Mouse (Mus musculus) gastrocnemius, postnatal 36 days (tissue): ENCODE data around the gene Acsbg1. TPM values are rescaled to one million over a fixed set of nuclear protein-coding genes. Genes with fewer than 3 reads are reported as not detected.
A peak's percentile ranks its signal among the peaks of the same experiment; 100 is the strongest.
"Not testable (repeated sequence)": the region's sequence is repeated elsewhere in the genome, so short reads cannot be mapped to it uniquely, and the experiment has no call there.

ENCODE experiments used
- DNase-seq, 2 experiments: peaks; one replicate each; pipeline ENCODE4 v3.0.0; 2022
- intact Hi-C: fragments of 180-260 bp; cut with DNase I; formaldehyde crosslinking; loops from one replicate; pipeline ENCODE4 v1.15.1; 2025
- total RNA-seq, 2 experiments: library from RNA; stranded (reverse); gene quantifications; 2 replicates each; pipeline ENCODE4 v1.2.3; 2021

Acsbg1 gene
- total RNA-seq, 2 experiments from 2014 or later, result 0.17 to 0.61 TPM

DNA sequence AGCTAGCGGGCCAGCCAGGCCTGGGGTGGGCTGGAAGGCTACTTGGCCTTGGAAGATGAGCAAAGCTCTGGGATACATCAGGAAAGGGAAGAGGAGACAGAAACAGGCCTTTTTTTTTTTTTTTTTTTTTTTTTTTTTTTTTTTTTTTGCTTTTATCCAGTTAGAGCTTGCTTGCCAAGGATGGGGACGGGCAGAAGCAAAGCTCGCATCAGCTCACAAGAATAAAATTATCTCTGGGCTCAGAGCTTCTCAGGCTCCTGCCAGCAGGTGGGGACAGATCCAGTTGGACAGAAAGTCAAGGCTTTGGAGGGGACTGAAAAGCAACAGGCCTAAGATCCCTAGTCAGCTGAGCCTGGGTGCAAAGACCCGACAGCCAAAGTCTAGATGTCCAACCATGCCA is 32.9 kb downstream of the Acsbg1 start:
- intact Hi-C loops, result no loop called here

DNA sequence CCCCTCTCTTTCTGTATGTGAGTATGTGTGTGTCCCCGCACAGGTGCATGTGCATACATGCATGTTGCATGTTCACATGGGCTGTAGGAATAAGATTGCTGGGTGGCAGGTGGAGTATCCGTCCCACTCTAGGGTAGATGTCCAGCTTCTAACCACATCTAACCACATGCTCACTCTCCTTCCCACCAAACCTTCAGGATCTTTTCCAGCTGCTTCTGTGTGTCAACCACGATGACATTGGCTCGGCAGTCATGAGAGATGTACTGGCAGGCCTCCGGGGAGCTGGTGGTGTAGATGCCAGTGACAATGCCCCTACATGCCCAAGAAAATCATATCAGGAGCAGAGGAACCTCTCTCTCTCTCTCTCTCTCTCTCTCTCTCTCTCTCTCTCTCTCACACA is 34.4 kb downstream of the Acsbg1 start:
- intact Hi-C loops, result no loop called here
- DNase-seq, result no peak

More for the DNA sequence above, 32.9 kb downstream of the Acsbg1 start:
- DNase-seq, result no peak

DNA sequence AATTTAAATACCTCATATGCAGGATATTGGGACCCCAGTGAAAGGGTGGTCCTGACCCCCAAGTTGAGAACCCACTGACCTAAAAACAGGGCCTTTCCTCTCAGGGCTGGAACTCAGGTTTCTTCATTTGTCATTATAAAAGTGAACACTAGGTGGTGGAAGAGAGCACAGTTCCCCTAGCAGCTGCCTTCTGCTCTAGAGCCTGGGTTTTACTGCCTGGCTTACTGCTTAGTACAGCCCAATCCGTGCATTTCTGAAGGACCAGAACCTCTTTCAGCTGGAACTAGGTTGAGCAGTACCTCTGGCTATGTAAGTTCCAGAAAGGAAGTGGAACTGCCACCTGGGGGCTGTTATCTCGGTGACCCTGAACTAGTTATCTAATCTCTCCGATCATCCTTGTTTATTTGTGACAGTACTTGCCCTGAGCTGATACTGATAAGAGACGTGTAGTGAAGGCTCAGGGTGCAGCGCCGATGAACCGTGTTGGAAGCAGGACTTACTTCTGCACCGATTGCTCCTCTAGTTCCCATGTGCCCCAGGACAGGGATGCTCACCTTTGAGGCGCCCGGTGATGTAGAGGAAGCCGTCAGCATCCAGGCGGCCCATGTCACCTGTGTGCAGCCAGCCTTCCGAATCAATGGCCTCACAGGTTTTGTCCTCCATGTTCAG is 47.4 kb downstream of the Acsbg1 start:
- intact Hi-C loops, result loop anchor here (2.0 kb wide), 1 partner anchor 62 kb away; no protein-coding TSS in a partner anchor
- no peak for DNase-seq

DNA sequence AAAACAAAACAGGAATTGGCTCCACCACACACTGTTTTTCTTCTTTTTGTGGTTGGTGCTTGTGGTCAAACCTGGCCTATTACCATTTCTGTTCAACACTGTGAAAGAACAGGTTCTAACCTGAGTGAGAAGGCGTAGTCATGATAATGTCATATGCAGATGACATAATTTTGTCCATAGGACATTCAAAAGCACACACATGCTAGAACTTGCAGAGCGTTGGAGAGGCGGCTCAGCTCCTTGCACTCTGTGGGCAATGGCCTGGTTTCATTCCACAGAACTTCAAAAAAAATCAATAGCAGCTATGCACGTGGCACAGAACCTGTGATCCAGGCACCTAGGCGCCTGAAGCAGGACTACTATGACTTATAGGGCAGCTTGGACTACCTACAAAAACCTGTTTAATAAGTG is 48.9 kb downstream of the Acsbg1 start:
- DNase-seq, result no peak
- intact Hi-C loops, result no loop called here

DNA sequence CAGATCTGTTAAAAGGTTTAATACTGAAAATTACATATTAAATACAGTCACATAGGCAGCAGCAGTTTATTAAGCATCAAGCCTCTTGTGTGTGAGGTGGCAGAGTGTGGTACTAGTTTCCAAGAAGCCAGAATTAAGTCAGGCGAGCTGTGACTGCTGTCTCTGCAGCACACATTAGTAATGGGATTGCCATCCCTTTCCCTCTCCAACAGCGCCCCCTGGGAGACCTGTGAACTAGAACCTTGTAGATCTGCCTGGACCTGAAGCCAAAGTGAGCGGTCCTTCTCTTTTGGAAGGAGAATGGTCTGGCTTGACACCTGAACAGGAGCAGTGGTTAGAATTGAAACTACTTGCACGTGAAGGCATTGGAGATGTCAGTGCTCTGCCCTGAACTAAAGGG is 56.8 kb downstream of the Acsbg1 start:
- intact Hi-C loops, result loop anchor here (2.0 to 10.0 kb wide), 2 partner anchors 52 to 170 kb away; no protein-coding TSS in a partner anchor

DNA sequence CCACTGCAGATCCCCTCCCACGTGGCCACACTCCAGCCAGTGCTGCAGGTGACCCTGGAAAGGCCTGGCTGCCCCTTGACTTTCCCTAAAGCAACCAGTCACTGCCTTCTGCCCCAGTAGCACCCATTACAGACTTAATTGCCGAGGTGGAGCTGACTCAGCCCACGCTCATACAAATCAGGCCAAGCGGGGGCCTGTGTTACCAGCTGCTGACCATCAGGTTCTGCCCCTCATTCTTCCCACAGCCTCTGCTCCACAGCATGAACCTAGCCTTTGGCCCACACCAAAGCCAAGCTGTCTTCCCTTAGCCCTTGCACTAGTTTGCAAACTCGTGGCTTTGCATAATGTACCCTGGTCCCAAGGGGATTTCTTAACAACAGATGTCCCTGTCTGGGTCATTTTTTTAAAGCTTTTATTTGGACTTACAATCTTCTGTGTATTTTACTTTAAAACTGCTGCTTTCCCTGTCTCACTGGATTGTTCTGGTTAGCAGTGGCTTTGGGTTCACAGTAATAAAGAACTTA is 57.5 kb downstream of the Acsbg1 start:
- intact Hi-C loops, result loop anchor here (2.0 to 10.0 kb wide), 2 partner anchors 51 to 169 kb away; no protein-coding TSS in a partner anchor
- DNase-seq, result no peak

More for the DNA sequence above, 56.8 kb downstream of the Acsbg1 start:
- DNase-seq, result peak in 1 of 2 experiments; percentile 50

DNA sequence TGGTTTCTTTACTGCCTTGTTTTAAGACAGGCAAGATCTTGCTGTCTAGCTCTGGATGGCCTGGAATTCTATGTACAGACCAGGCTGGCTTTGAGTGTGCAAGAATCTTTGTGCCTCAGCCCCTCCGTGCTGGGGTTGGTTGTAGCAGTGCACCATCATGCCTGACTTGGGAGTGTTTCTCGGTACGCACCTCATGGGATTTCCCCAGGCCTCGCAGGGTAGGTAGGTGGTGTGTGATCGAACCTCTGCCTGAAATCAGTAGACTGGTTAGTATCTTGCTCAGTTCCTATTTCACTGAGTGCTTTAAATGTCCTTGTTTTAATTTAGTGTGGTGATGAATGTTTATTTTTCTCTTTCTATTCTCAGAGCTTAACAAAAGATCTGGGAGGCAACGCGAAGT is 58.8 kb downstream of the Acsbg1 start:
- intact Hi-C loops, result loop anchor here (10.0 kb wide), 1 partner anchor 168 kb away; no protein-coding TSS in a partner anchor
- no peak for DNase-seq

DNA sequence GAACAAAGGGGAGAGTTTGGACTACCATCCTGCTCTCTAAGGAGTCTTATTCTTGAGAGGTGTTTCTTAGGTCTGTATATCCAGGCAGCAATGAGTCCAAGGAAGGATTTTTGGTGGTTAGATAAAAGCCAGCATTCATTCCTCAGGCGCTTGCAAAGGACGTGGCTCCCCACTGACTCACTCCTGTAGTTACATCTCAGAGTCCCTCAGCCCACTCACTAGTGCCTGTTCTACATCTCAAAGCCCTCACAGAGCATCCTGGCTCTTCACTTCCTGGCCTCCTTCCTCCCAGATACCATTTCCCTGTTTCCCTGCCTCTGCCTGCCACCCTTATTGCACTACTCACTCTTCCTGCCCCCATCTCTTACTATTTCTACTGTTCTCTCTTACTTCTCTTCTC is 59.3 kb downstream of the Acsbg1 start:
- intact Hi-C loops, result loop anchor here (10.0 kb wide), 1 partner anchor 168 kb away; no protein-coding TSS in a partner anchor

DNA sequence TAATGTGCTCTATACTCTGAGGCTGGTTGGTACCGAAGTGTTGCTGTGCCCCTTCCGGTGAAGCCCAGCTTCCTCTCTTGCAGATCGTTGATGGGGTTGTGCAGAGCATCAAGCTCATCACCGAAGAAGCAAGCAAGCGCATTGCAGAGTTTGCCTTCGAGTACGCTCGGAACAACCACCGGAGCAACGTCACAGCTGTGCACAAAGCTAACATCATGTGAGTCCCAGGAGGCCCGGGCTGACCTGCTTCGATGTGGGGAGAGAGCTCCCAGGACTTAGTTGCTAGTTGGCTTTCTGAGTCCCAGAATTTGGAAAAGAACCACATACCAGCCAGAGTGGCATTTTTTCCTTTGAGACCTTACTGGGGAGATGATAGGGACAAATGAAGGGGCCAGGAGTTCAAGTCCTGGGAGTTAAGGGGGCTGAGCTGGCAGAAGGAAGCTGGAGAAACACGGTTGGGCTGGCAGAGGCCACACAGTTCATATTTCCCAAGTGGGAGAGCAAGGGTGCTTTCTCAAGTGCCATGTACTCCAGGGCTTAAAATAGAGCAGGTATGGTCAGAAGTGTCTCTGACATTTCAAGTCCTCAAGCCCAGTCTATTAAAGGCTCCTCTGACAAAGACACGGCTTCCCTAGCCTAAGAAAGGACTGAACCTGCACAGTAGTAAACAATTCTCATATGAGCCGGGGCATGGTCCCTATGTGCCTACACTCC is 64.8 kb downstream of the Acsbg1 start:
- DNase-seq, result no peak
- intact Hi-C loops, result no loop called here

More for the DNA sequence above, 59.3 kb downstream of the Acsbg1 start:
- DNase-seq, result no peak

DNA sequence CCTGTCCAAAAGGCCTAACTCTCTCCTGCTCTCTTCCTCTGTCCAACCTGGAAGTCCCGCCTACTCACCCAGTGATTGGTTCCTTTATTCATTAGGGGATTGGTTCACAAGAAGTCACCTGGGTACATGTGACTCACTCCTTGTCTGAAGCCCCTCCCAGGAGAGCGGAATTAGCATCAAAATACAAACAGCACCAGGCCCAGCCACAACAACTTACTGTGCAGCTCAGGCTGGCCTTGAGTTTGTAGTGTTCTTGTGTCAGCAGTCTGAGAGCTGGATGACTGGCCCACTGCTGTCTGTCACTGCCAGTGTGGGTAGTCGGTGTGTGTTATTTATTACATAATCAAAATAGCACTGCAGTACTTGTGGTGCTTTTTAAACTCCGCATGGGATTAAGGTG is 68.0 kb downstream of the Acsbg1 start:
- DNase-seq, intact Hi-C loops: not testable (repeated sequence)

DNA sequence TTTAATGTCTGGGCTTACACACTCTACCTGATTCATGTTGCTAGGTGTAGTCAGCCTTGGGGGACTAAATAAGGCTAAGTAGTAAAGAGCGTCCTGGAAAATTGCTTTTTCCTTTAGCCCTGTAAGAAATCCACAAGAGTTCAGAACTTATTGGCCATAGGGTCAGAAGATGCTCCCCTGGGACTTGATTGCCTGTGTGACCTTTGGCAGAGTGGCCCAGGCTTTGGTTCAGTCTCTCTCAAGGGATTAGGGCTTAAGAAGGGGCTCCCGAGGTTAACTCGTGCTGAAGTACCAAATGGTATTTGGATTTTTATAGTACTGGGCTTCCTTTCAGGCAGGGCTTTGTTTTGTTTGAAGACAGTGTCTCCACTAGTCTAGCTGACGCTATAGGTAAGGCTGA is 73.8 kb downstream of the Acsbg1 start:
- DNase-seq, result no peak
- intact Hi-C loops, result loop anchor here (2.0 kb wide), 1 partner anchor 27 kb away; the partner anchor contains the start of gene Cib2

DNA sequence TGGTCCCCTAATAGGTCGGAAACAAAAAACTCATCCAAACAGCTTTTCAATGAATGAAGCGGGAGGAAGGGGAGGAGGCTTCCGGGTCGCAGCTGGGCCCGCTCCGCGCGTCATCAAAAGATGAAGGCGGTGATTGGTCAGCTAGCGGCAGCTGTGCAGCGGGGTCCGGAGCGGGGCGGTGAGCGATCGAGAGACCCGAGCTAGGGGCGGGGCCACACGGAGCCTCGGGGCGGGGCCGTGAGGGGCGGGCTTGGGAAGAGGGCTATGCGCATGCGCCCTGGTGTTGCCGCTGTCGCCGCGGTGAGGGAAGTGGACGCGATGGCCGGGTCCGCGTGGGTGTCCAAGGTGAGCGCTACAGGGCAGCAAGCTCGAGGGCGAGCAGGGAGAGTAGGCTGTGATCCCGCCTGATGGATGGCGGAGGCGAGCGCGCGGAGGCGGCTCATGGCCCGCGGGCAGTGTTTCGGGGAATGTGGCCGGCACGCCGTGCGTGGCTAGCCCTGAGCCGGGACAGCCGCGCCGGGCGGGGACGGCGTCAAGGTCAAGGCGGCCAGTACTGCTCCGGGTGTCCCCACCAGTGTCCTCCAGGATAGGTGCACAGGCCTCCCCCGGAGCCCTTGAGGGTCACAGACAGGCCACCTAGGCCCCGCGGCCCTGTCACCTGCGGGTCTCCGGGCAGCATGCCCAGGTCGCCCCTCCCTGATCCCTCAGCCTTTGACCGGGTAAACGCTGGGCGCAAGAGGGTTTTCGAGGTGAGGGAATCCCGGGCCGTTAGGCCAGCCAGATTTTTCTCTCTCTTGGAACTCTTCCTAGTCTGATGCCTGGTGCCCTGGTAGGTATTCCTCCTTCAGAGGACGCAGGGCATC is 75.2 kb downstream of the Acsbg1 start, which contains the start of gene Idh3a:
Gene Idh3a (plus strand): TSS at position 136 of the 863 bp plus-strand sequence.
- intact Hi-C loops, result loop anchor here (2.0 kb wide), 1 partner anchor 26 kb away; the partner anchor contains the start of gene Cib2

DNA sequence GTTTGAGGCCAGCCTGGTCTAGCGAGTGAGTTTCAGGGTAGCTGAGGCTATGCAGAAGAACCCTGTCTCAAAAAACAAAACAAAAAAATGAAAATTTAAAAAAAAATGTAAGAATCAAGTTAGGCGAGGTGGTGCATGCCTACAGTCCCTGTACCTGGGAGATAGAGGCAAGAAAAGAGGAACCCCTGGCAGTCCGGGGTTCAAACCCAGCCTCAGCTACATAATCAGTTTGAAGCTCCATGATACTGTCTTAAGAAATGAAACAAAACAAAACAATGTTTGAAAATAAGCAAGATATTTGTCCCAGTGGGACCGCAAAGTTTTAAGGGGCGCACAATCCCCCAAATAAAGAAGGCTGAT is 75.9 kb downstream of the Acsbg1 start:
- intact Hi-C loops, result loop anchor here (2.0 kb wide), 1 partner anchor 25 kb away; the partner anchor contains the start of gene Cib2

More for the DNA sequence above, 75.2 kb downstream of the Acsbg1 start, which contains the start of gene Idh3a:
- DNase-seq, result peak; percentile 98 to 99

DNA sequence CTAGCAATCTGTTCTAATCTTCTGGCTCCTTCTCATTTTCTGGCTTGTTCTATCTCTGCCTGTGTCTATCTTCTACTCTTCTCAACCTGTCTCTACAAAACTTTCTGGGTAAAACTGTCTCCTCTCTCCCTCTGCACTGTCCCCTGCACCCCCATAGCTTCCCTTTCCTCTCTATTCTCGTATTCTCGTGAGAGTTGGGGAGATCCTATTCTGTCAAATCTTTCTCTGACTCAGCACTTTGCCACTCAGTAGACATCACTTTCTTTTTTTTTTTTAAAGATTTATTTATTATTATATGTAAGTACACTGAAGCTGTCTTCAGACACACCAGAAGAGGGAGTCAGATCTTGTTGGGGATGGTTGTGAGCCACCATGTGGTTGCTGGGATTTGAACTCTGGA is 77.5 kb downstream of the Acsbg1 start:
- DNase-seq, intact Hi-C loops: not testable (repeated sequence)

More for the DNA sequence above, 75.9 kb downstream of the Acsbg1 start:
- no peak for DNase-seq

DNA sequence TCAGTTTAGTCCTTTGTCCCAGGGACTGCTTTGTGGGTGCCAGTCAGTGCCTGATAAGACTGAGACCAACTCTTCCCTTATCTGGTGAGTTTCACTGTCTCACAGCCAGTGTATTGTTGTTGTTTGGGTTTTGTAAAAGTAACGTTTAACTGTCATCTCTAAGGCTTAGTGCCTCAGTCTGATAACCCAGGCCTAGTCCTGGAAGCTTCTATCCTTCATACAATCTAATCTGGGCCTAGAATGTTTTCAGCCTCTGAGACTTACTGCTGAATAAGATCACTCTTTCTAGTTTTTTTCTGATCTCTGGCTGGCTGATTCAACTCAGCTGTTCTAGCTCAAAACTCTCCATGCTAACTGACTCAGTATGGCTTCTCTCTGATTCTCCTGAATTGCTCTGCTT is 78.0 kb downstream of the Acsbg1 start:
- intact Hi-C loops, result no loop called here
- DNase-seq, result no peak

DNA sequence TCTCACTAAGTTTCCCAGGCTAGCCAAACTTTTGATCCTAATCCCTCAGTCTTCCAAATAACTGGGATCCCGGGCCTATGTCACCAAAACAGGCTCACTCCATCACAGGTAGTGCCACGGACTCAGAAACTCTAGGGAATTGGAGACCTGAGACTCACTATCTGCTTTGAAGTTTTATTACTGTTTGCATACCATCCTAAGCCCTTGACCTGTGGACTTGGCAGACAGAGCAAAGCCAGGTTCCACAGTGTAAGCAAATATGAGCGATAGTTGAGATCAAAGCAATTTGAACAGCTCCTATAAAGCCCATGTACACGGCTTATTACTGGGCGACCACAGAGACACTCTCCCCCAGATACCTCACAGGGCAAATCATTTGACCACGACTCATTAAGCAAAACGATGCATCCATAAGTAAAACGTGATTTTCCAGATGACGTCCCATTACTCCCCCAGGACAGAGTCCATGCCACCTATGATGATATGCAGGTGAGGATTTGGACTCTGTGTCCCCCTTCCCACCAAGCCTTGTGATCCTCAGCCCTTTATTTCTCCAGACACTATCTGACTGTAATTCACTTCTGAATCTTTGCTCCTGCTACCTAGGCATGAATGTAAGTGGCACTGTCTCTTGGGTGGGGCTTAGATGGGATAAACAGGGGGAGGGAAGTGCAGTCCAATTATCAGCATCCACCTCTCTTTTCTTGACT is 90.4 kb downstream of the Acsbg1 start:
- intact Hi-C loops, result no loop called here

DNA sequence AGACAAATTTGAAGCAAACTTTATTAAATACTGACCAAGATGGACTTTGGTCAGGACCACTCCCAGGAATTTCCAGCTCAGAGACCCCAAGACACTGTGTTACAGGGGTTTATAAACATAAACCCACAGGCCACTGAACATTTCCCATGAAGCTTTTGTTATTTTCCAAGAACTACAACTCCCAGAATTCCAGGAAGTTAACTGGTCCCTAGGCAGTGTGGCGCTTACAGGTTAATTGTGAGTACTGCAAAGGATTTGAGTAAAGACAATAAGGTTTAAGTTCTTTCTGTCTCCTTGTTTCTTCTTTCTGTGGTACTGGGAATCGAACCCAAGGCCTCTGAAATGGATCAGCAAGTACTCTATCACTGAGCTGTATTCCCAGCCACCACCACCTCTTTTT is 92.9 kb downstream of the Acsbg1 start:
- DNase-seq, result no peak
- intact Hi-C loops, result no loop called here

More for the DNA sequence above, 90.4 kb downstream of the Acsbg1 start:
- DNase-seq, result no peak

DNA sequence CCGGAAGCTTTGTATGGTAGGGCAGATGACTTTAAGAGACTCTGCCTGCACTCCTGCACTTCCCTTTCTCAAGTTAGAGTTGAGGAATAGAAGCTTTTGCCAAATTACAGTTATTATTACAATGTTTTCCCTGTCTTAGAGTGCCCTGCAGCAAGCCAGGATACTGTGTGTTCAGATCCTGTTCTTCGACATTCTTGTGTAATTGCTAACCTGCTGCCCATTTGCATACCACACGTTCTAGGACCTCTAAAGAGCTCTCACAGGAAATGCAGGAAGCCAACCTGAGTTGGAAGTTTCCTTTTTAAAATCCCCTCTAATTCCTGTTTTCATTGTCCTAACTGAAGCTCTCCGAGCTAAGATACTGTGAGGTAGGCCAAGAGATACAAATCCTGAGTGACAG is 94.7 kb downstream of the Acsbg1 start:
- intact Hi-C loops, result no loop called here
- no peak for DNase-seq
